Mouse (Mus musculus) right cerebral cortex, postnatal 36 days (tissue): ENCODE data around the gene Usp21.

Source experiments
- DNase-seq, 2 experiments: peaks; one replicate each; pipeline ENCODE4 v3.0.0; 2022; ENCODE audit warnings: low spot score in 2 of 2, mixed read lengths in 1 of 2

The Usp21 gene

DNA sequence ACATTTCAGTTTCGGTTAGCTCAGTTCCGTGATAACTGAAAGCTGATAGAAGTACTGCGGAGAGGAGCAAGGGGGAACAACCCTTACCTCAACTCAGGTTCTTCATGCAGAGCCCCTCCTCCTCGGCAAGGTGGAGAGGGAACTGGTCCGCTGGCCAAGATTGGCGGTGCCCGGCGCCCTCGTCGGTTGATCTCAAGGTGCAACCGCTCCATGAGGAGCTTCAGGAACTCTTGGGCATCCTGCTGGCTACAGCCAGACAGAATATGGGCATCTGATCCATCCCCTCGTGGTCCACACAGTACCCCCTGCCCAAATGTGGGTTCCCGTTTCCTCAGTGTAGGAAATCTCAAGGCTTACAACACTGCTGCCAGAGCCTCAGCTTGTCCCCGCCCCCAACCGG lies 3.3 kb downstream of the Usp21 start:
- DNase-seq = peak in 1 of 2 experiments; percentile 2

DNA sequence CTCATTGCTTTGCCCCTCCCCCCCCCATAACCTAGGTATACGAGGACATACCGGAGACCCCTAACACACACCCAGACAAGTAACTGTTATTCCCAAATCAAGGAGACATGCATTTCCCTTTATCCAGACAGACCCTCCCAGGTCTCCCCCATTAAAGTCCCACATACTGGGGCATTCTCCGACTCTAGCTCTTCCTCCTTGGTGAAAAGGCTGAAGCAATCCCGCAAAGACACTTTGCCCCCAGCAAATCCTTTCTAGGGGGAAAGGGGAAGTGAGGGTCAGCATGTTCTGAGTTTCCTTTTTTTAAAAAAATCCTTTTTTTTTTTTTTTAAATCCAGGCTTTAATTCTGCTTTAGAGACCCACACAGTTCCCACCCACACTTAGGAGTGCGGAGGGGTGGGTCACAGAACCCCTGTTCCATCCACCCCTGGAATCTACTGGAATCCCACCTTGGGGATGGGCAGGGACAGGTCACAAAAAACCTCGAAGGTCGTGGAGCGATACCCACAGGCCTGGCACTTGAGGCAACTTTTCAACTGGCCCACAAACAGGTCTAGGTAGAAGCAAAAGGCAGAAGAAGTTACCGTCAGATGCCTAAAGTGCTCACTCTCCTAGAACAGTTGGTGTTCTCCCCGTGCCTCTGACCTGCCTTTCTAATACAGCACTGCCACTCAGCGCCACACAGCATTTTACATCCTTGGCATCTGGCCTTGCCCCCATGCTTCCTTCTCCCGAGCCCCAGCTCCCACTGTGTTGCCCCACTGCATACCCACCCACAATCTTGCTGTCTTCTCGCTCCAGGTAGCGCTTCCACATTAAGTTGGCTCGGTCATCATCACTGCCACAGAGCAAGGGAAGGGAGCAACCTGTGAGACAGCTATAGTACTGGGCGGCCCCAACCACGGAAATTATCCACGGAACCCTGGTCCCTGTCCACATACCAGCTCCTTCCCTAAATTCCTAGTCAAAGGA lies 4.3 kb downstream of the Usp21 start:
- DNase-seq = peak in 1 of 2 experiments; percentile 1

DNA sequence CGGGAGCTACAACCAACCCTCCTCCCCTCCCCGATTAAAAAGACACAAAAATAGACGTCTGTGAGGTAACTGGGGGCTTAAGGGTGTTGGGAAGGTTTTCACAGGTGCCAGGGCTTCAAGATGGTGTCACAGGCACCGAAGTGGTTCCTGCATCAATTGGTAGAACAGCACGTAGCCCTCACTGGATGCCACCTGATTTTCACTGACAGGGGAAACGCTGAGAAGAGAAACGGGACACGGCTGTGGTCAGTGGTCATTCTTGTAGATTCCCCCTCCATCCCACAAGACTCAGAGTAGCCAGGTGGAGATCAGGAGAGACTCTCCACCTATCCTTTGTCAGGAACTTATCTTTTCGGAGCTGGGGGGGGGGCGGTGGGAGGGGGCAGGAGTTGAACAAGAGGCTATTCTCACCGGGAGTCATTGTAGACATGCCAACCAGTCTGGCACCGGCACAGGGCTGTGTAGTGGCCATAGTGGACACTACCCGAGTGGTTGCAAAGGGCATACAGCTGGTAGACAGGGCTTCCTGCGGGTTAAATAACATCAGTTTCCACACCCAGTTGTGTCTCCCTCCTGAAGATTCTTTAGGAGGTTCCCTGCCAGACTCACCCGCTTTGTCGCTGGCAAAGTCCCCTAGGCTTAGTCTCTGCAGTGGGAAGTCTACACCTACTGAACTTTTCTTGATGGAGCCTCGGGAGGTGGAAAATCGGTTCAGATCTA lies 5.5 kb downstream of the Usp21 start:
- DNase-seq = peak in 1 of 2 experiments; percentile 0

DNA sequence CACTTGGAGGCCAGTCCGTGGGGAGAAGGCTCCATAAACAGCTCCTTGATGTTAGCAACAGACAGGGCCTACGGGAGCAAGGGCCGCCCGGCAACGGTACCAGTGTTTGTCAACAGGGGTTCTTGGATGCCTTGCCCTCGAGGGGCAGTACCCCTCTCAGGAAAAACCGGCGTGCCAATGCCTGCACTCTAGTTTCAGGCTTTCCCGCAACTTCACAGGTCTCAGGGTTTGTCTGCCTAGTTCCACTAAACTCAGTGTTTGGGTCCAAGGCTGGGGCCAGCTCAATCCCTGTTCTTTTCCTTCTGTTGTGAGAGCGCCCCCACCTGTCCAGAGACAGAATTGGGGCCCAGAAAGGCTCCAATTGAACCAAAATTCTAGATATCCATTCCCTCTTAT lies 6.3 kb downstream of the Usp21 start:
- DNase-seq = peak; percentile 48 to 63

DNA sequence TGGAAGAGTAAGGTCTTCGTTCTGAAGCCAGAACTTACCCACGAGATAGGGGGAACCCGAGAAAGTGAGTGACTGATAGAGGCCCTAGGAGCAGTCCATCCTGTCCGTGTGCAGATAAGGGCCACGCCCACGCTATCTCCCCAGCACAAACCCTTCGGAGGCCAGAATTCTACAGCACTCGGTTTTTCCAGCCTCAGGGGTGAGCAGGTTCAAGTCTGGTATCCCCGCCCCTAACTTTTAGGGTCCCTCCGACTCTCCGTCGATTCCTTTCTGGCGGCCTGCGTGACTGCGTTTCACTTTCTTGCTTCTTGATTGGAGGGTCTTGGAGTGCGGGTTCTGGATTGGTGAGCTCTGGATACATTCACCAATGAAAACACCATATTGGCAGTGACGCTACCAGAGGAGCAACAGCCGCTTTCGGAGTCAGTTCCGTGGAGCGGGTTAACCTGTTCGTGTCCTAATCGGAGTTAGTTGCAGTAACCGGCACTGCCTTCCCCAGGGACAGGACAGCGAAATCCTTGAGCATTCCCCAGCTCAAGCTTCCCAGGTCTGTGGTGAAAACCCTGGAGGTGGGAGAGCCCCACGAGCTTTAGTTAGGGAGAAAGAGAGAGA lies 6.8 kb downstream of the Usp21 start, which contains the start of gene Ppox:
TSS of gene Ppox (minus strand) at position 271 of the 612 bp plus-strand sequence.
- DNase-seq = peak; percentile 91 to 96

DNA sequence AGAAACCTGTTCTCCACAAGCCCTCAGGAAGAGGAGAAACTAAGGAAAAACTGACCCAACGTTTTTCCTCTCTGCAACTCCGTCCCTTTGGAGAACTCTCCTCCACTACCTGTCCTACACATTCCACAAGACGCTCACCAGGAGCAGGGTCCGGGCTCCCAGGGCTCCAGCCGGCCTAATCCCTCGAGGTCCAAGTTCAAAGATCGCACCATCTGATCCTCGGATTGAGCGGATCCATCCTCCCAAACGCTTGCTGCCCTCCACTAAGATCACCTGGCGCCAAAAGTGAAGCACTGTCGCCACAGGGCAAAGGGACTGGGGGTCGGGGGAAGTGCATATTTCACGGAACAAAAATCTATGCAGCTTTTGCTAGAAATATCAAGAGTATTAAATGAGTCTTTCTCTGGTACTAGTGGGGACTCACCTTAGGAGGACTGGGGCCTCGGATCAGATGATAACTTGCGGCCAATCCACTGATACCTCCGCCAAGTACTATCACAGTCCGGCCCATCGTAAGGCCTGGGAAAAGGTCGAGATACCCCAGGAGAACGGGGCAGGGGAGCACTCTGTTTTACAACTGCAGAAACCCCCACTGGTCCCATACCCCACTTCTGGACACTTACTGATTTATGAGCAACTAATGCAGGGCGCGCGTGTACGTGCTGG lies 7.4 kb downstream of the Usp21 start:
- DNase-seq = peak in 1 of 2 experiments; percentile 2

DNA sequence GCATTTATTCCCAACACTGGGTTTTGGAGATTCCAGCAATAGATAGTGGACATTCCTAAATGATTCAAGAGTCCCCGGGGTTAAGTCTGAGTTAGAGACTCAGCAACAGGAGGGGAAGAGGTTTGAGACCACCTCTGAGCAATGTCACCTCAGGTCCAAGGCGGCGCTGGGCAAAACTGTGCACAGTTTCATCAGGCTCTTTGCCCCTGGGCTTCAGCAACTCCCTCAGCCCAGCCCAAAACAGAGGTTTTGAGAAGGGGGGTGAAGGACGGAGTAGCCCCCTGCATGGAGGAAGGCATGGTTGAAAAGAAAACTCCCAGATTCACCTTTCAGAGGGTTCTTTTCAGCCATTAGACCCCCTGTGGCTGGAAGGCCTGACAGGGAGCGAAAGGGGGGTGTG lies 8.1 kb downstream of the Usp21 start:
- DNase-seq = no peak

DNA sequence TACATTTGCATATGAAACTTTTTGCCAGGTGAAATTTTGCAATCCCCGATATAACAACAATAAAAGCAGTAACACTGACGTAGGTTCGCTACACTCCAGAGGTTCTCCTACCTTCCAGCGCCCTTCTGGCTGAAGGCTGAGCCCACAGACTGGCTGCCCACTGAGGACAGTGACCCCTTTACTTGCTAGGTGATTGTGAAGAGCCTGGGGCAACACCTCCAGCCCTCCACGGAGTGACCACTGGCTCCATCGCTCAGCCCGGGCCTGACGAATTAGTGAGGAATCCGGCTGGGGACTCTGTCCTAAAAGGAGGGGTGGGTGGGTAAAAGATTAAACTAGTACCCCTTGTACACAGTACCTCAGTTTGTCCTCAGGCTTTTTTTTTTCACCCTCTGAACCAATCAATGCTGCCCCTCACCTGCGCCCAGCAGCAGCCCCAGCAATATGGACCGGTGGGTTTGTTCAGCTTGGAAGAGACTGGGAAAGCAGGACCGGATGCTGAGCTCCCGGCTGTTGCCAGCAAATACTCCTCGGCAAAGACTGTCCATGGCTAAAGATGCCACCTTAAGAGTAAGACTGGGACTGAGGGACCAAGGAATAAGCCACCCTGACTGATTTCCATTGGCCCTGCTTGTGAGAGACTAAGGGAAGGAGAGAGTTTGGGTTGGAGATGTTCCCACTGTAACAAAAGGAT lies 8.6 kb downstream of the Usp21 start:
- no peak for DNase-seq

DNA sequence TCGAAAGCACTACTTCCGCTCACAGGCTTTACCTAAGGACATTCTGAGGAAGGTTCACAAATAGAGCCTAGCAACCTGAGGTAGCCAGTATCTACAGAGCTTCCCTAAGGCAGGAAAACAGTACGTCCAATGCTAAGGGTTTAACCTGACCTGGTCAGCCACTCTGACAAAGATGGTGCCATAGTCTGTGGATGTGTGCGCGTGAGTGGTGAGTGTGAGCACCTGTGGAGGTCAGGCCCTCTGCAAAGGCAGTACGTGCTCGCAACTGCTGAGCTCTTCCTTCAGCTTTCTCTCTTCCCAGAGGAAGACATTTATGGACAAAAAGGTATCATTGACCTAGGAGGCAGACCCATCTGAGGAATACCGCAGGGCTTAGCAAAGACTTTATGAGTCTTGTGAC lies 9.4 kb downstream of the Usp21 start:
- DNase-seq = no peak

DNA sequence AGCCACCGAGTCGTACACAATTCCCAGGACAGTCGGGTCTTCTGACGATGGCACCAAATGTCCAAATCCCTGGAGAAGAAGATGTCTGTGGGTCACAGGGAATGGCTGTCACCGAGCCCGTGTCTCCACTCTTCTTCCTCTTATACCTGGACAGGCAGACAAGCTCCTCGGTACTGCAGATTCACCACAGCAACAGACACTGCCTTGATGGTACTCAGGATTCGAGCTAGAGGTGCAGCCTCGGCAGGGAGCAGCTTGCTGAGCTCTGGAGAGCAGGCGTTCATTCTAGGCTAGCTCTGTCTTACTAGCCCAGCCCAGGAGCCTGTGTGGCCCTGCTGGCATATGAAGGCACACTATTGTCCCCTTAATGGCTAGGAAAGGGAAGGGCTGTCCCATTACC lies 10.1 kb downstream of the Usp21 start:
- no peak for DNase-seq

DNA sequence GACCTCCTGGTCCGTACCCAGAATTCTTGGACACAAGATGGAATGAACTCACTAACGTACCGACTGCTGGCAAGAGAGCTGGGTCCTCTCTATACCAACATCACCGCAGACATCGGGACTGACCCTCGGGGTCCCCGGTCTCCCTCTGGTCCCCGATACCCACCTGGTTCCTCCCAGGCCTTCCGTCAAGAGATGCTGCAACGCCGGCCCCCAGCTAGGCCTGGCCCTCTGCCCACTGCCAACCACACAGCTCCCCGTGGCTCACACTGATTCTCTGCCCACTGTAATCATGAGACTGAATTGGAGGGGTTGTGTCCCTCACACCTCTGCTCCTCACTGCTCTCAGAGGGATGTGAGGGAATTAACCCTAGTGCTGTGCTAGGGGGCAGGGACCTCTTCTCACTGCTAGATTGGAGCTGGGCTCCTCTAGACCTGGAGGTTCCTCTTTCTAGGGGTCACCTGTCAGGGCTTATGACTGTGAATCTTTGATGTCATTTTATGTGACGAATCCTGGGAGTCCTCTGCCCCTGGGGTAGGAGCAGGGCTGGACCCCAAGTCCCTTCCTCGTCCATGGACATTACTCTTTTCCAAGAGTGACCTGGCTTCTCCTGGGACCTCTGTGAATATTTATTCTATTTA lies 11.6 kb downstream of the Usp21 start:
- no peak for DNase-seq

DNA sequence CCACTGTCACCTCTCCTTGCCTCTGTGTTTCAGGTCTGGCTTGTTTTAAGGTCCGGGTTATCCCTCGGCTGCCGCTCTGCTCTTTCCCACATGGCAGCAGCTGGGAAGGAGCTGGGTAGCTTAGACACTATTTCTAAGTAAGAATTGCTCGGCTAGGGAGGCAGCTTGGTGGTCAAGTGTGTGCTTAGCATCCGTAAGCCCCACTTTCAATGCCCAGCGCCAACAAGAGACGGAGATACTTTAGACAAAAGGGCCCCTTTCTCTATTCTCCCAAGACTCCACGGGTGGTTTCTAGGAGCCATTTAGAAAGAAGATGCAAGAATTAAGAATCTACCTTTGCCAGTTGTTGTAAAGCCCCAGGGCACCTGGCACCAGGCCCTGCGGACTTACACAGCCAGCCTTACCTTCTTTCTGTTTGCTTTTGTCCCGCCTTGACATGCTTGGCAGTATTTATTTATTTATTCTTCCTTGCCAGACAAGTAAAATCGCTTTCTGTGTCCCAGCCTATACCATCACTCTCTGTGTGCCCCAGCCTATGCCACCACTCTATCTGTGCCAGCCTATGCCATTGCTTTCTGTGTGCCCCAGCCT lies 12.6 kb downstream of the Usp21 start:
- DNase-seq = no peak

DNA sequence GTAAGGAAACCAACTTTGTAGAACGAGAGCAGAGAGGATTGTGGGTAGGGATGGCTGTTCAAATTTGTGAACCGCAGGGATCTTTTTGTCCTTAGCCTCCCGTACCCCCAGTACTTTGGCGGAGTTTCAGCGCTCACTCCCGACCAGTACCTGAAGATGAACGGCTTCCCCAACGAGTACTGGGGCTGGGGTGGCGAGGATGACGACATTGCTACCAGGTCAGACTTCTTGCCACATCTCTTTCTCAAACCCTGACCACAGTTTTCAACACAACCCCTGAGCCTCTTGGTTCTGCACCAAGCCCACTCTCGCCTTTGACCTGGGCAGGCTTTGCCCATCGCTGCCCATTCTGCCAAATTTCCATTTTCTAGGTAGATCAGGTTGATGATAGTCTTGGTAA lies 13.6 kb downstream of the Usp21 start:
- DNase-seq = no peak

DNA sequence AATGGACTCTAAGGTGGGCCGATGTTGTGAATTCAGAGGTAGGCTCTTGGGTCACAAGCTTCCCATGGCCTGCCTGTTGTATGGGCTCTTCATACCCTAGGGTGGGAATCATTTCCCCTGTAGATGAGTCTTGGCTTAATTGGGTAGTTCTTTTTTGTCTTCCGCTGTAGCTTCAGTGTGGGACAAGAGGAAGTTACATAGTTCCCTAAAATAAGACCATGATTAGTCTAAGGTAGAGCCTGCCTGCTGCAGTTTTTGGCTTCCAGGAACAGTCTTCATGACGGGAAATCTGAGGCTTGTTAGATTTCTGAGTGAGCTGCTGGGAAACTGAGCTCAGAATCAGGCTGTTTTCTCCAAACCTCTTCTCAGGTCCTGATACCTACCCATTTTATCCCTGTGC lies 15.7 kb downstream of the Usp21 start:
- DNase-seq = no peak

DNA sequence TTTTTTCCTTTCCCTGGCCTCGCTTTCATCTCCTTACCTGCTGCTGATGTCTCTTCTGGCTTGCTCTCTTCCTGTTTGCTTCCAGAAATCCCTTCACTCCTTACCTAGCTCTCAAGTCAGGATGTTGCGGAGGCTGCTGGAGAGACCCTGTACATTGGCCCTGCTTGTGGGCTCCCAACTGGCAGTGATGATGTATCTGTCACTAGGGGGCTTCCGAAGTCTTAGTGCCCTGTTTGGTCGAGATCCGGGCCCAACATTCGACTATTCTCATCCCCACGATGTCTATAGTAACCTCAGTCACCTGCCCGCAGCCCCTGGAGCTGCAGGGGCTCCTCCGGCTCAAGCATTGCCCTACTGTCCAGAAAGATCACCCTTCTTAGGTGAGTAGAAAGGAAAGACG lies 16.2 kb downstream of the Usp21 start:
- no peak for DNase-seq

DNA sequence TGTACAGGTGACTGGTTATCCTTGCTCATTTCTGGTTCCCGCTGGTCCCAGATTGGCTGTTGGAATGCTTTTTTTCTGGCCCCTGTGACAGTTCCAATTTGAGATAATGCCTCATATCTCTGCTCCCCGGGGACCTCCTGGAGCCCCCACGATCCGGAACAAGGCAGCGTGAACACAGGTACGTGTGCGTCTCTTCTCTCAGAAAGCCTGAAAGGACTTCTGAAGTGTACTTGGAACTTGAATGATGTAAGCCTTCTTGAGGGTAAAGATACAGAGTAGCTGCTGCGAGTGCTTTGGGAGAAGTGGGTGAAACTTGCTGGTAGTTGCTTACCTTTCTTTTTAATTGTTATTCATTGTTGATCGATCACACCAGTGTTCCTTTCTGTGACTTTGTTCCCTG lies 16.6 kb downstream of the Usp21 start:
- DNase-seq = no peak

DNA sequence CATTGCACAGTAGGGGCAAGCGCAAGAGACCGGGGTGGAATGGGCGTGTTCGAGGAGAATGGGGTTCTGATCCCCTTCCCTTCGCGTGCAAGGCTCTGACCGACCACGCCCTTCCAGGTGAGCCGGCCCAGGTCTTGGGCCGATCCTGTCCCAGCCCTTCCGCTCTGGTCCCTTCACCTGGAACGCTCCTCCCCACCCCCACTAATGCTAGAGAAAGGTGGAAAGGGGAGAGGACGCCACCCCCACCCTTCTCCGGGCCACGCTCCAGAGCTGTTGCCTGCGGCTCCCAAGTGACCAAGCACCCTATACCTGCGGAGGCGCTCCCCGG lies 17.3 kb downstream of the Usp21 start:
- DNase-seq = no peak

DNA sequence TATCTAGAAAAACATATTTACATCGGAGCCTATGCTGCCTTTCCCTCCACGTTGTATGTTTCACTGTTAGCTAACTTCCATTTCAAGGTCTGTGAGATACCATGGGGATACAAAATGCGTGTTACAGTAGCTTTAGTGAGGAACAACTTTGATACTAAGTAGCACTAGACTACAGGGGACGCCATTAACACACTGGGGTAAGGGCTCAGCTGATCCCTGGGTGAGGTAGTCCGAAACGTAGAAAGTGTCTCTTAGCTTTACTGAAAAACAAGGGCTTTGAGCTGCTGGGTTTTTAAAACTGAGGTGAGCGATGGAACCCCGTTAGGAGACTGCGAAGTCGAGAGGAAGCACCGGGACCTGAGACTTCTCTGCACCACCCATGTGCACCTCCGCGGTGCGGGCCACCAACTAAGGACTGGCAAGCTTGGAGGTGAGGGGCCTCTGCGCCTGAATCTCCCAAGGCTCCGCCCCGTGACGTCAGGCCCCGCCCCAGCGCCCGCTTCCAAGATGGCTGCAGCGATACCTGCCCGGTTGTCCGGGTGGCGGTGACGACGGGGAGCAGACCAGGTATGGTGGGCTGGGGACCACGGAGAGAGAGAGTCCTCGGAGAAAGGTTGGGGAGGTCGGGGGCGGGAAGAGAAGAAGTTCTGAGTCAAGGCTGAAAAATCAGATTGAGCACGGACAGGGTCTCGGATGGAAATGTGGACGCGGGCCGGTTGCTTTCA lies 17.8 kb downstream of the Usp21 start, which contains the start of gene B4galt3:
TSS of gene B4galt3 (plus strand) at position 481 of the 725 bp plus-strand sequence.
- peak; percentile 91 to 93 for DNase-seq

DNA sequence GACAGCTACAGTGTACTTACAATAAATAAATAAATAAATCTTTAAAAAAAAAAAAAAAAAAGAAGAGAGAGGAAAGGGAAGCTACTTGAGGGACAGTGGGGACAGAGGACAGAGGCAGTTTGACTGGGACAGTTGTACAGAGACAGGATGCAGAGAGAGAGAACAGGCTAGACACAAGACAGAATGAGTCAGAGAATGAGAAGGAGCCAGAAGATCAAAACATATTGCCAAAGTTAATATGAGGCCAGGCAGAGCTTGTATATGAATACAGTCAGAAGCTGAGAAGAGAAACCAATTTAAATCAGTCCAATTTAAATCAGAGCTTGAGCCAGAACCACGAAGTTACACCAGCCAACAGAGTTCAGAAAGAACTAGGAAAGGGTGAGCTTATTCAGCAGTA lies 19.4 kb downstream of the Usp21 start:
- DNase-seq = no peak
